Mouse (Mus musculus): ENCODE measurements around the gene Neurod2.

DNA sequence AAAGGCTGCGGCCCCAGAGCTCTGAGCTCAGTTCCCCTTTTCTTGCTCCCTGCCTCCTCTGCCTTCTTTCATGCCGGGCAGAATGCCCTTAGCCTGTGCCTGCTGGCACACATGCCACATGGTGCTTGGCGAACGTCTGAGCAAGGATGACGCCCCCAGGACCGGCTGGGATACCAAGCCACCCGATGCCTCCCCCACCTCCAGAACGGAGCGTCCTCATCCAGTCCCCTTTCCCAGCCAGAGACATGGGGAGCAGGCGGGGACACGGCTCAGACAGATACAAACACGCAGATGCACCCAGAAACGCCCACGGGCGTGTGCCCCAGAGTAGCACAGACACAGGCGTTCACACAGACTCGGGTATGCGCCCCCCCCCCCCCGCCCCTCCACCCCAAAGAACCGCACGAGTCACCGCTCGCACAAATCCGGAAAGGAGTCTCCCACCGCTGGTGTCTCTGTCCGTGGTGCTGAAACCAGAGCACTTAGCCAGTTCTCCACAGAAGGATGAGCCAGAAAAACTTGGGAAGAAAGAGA lies 15.6 kb downstream of the Neurod2 start:
- TF ChIP-seq CTCF (IDR thresholded peaks at IDR 0.05; ENCODE audit: borderline replicate concordance, insufficient read depth, low read length) (no peak), POLR2A (IDR thresholded peaks at IDR 0.05; ENCODE audit: low read depth, low read length) (no peak)

All from embryonic fibroblast, embryonic 13.5 days (primary cell).